Mouse (Mus musculus) liver, embryonic 16.5 days (tissue): ENCODE results near the gene Fam131a. TPM values are rescaled to one million over a fixed set of nuclear protein-coding genes. Genes with fewer than 3 reads are reported as not detected.
A peak's percentile ranks its signal among the peaks of the same experiment; 100 is the strongest.

Experiments
- ATAC-seq: fragments of 200-750 bp; cut with Nextera tagmentation; 2 replicates; pipeline ENCODE4 v1.8.0; 2017; ENCODE audit warnings: low read depth, mild to moderate bottlenecking, moderate number of reproducible peaks, moderate library complexity
- H3K27ac ChIP-seq: fragments of 300-500 bp; sonication (generic); 2 replicates; pipeline ENCODE4 v1.5.1; 2014; ENCODE audit warnings: mild to moderate bottlenecking, low read length
- H3K27me3 ChIP-seq: fragments of 300-500 bp; sonication (generic); 2 replicates; pipeline ENCODE4 v1.6.1; 2014; ENCODE audit warnings: low read depth, low read length, mixed read lengths; ENCODE audit not compliant: control insufficient read depth, insufficient read depth
- H3K36me3 ChIP-seq: fragments of 300-500 bp; sonication (generic); 2 replicates; pipeline ENCODE4 v1.6.1; 2014; ENCODE audit warnings: mild to moderate bottlenecking; ENCODE audit not compliant: control insufficient read depth, insufficient read depth
- H3K4me1 ChIP-seq: fragments of 300-500 bp; sonication (generic); 2 replicates; pipeline ENCODE4 v1.6.1; 2014; ENCODE audit warnings: low read depth, low read length, mixed read lengths; ENCODE audit not compliant: control insufficient read depth
- H3K4me2 ChIP-seq: fragments of 300-500 bp; sonication (generic); 2 replicates; pipeline ENCODE4 v1.6.1; 2014; ENCODE audit warnings: low read depth, low read length, mixed read lengths
- H3K4me3 ChIP-seq: fragments of 300-500 bp; sonication (generic); 2 replicates; pipeline ENCODE4 v1.5.1; 2014; ENCODE audit warnings: low read depth, mild to moderate bottlenecking, low read length
- H3K9ac ChIP-seq: fragments of 300-500 bp; sonication (generic); 2 replicates; pipeline ENCODE4 v1.6.1; 2014; ENCODE audit warnings: low read depth, low read length
- H3K9me3 ChIP-seq: fragments of 300-500 bp; sonication (generic); replicated peaks from 2 replicates; pipeline ENCODE4 v1.6.1; 2016; ENCODE audit warnings: low read length; ENCODE audit not compliant: control insufficient read depth
- WGBS: fragments of 180-500 bp; shearing (Covaris S2); extraction: QIAGEN DNeasy Blood & Tissue Kit; methylation state at CpG from one replicate; pipeline ENCODE4 v1.1.7; 2014; ENCODE audit not compliant: insufficient replicate concordance; 5-methylcytosine and 5-hydroxymethylcytosine counted together
- polyA plus RNA-seq: library from polyadenylated mRNA; unstranded; fragments of >200 nt; fragmentation: Nextera tagmentation; extraction: Ambion mirVana; gene quantifications from 2 replicates; pipeline ENCODE4 v1.2.1, GENCODE M21; 2015

Gene Fam131a
- polyA plus RNA-seq, 1 experiment from 2014 or later = 2.3 TPM

DNA sequence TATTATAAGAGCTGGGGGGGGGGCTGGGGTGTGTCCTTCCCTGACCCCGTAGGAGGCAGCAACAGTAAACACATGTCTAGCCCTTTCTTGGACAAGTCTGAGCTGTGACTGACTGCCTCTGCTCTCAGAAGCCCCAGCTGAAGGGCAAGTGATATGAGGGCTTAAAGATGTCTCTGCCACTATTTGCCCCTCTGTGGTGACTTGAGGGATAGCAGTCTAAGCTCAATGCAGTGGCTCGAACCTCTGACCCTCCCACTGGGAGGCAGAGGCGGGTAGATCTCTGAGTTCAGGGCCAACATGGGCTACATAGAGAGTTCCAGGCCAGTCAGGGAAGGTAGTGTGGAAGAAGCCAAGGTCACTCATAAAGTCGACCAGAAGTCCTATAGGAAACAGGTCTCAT lies 17.8 kb downstream of the Fam131a start:
- Histone ChIP-seq H3K4me3 (no peak overlapping the region), H3K9me3 (no peaks in the 10 kb centered on the region), H3K9ac (no peak overlapping the region), H3K4me2 (no peak overlapping the region), H3K27ac (no peak overlapping the region), H3K4me1 (peaks cover 66% of the 10 kb centered on the region), H3K36me3 (peaks cover 17% of the 10 kb centered on the region), H3K27me3 (no peaks in the 10 kb centered on the region)
- ATAC-seq = no peak
- 37% methylated on average over 4 of the region's 4 CpGs for WGBS

DNA sequence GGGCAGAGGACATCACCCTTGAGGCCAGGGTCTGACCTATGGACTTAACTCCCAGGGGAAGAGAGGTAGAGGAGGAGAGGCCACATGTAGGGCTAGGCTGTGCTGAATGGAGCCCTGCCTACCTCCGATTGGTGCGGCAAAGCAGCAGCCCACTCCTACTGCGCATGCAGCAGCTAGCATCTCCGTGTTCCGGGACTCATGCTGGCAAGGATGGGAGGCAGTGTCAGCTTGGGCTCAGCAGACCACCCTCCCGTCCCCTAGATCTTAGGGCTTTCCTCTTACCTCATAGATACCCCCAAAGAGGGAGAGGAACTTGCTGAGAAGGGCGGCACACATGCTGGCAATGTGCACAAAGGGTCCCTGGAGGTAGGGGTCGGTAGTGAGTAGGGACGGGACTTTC lies 19.1 kb downstream of the Fam131a start:
- no peak for ATAC-seq
- peaks cover 64% of the 10 kb centered on the region for H3K4me1 ChIP-seq
- WGBS = 77% methylated on average over 9 of the region's 9 CpGs

DNA sequence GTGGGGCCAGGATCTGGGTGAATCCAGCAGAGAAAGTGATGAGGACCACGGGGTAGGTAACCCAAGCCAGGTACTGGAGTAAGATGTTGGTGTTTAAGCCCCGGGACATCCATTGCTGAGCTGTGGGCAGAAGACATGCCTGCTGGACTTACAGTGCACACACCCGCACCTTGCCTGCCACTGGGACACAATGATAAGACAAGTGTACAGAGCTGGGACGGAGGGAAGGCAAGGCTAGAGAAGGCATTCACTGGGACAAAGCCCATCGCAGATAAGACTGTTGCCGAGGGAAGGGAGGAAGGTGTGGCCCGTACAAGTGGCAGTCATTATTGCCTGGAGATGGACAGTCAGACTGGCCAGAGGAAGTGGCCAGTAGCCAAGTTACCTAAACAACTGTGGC lies 19.8 kb downstream of the Fam131a start:
- H3K9ac ChIP-seq = peak overlapping the region; percentile 83
- 26% methylated on average over 7 of the region's 7 CpGs for WGBS
- H3K9me3 ChIP-seq = no peaks in the 10 kb centered on the region
- peak overlapping the region; percentile 82 for H3K27ac ChIP-seq
- no peaks in the 10 kb centered on the region for H3K27me3 ChIP-seq
- peak overlapping the region; percentile 99 for H3K4me2 ChIP-seq
- H3K36me3 ChIP-seq = peaks cover 15% of the 10 kb centered on the region
- H3K4me1 ChIP-seq = peaks cover 58% of the 10 kb centered on the region
- peak overlapping the region; percentile 85 for H3K4me3 ChIP-seq
- peak; percentile 22 for ATAC-seq

More for the DNA sequence above, 19.1 kb downstream of the Fam131a start:
- H3K27ac ChIP-seq = peak overlapping the region; percentile 82; the same call in 1 of the 2 replicates
- no peak overlapping the region for H3K4me2 ChIP-seq
- H3K27me3 ChIP-seq = no peaks in the 10 kb centered on the region
- no peaks in the 10 kb centered on the region for H3K9me3 ChIP-seq
- no peak overlapping the region for H3K4me3 ChIP-seq
- peak overlapping the region; percentile 83; the same call in 1 of the 2 replicates for H3K9ac ChIP-seq
- H3K36me3 ChIP-seq = peaks cover 17% of the 10 kb centered on the region

DNA sequence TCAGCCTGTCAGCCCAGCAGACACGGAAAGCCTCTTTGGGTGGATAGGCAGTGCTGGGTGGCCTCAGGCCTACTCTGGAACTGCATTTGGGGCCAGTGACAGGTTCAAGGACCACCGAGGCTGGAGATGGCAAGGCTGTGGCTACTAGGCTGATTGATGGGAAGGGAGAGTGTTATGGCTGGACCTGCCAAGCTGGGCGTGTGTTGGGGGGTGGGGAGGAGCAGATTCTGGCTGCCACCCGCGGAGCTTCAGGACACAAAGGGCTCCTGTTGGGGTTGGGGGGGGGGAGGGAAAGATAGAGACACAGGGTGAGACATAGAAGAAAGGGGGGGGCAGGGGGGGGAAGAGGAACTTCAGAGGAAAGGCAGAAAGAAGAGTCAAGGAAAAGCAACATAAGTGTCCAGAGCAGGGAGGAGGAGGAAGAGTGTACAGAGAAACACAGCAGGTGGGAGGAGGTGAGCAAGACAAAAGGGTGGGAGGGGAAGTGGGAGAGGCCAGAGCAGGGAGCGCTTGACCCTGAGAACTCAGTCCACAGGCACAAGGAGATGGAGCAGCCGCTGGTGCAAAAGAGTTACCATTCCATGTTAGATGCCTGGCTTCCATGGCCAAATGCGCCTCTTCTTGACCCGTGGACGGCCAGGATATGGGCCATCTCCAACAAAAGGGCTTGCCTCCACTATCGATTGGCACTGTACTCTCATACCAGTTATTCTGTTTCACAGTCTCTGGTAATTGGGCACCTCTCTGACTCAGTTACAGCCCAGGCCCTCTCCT lies 21.5 kb downstream of the Fam131a start:
- Histone ChIP-seq H3K4me2 (peak overlapping the region; percentile 99), H3K27ac (peak overlapping the region; percentile 94), H3K4me1 (peaks cover 66% of the 10 kb centered on the region), H3K36me3 (peaks cover 13% of the 10 kb centered on the region), H3K9ac (peak overlapping the region; percentile 83), H3K4me3 (peak overlapping the region; percentile 85), H3K9me3 (no peaks in the 10 kb centered on the region), H3K27me3 (no peaks in the 10 kb centered on the region)
- no peak for ATAC-seq
- WGBS = 53% methylated on average over 11 of the region's 11 CpGs

DNA sequence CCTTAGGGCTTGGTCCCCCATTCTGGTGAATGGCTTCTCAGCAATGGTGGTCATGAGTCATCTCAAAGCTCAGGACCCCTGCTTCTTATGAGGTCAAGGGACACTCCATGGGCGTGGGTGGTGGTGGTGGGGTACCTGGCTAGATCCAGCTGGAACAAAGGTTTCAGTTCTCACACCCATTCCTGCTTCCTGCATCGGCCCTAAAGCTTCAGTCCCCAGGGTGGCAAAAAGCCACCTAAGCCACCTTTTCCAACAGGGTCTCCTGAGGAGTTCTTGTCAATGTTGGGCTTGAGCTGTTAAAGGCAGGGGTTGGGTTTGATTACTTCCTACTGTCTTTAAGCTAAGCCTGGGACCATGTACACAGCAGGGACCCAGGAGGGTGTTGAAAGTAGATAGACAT lies 22.1 kb downstream of the Fam131a start:
- Histone ChIP-seq H3K9me3 (no peaks in the 10 kb centered on the region), H3K4me2 (peak overlapping the region; percentile 99)

DNA sequence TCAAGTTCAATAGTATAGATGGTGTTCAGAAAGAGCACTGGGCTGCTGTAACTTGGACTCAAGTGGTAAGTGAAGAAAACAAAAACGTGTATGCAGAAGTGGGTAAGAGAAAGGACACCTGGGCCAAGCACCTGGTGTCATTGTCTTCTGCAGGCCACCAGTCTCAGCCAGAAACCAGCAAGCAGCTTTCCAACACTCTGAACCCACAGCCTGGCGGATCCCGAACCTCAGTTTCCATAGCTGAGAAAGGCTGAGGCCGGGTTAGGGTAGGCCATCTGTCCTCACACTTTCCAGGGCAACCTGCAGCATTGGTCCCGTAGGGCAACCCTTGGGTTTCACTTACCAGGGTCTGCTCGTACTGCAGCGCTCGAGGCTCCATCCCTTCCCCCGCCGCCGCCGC lies 22.5 kb downstream of the Fam131a start:
- Histone ChIP-seq H3K4me1 (peaks cover 66% of the 10 kb centered on the region), H3K9me3 (no peaks in the 10 kb centered on the region), H3K36me3 (peaks cover 16% of the 10 kb centered on the region), H3K27me3 (no peaks in the 10 kb centered on the region), H3K4me3 (peak overlapping the region; percentile 85), H3K27ac (peak overlapping the region; percentile 94), H3K4me2 (peak overlapping the region; percentile 99), H3K9ac (peak overlapping the region; percentile 83)
- no peak for ATAC-seq
- 6% methylated on average over 12 of the region's 12 CpGs for WGBS

More for the DNA sequence above, 22.1 kb downstream of the Fam131a start:
- ATAC-seq = no peak
- Histone ChIP-seq H3K9ac (peak overlapping the region; percentile 83), H3K4me1 (peaks cover 66% of the 10 kb centered on the region), H3K27me3 (no peaks in the 10 kb centered on the region), H3K36me3 (peaks cover 14% of the 10 kb centered on the region), H3K27ac (peak overlapping the region; percentile 94), H3K4me3 (peak overlapping the region; percentile 85)
- 58% methylated on average over 2 of the region's 2 CpGs for WGBS

DNA sequence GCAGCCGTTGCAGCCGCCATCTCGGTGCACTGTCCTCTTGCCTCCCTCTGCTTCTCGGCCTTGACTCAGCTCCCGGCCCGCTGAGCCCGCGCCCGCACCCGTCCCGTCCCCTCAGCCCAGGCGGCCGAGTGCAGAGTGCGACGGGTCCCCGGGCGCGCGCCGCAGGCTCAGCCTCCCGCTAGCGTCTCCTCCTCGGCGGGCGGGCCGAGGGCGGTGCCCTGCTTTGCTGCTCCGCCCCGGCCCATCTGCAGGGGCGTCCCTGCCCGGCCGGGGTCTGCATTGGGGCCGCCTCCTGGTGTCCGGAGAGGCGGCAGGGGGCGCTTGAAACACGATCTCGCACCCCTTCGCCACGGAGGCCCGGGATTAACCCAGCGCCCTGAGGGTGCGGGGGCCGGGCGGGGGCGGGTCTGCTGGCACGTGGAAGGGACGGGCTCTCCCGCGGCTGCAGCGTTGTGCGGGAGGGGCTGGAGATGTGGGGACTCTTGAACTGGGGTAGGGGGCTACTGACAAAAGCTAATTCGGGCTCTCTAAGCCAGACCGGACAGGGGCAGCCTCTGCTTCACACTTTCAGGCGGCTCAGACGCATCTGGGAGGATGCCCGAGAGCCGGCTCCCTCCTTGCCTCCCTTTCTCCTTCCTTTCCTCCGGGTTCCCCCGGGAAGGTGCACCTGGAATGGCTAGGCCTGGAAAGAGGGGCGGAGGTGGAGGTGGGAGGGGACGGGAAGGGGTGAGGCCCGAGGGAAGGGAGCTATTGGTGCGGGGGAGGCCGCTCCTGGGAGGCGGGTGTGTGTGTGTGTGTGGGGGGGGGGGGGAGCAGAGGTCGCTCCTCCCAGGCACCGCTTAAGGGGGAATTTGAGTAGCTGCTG lies 23.2 kb downstream of the Fam131a start:
- Histone ChIP-seq H3K4me2 (peak overlapping the region; percentile 99), H3K4me1 (peaks cover 64% of the 10 kb centered on the region), H3K27ac (peak overlapping the region; percentile 94), H3K9ac (peak overlapping the region; percentile 83), H3K27me3 (no peaks in the 10 kb centered on the region), H3K9me3 (no peaks in the 10 kb centered on the region), H3K4me3 (peak overlapping the region; percentile 85), H3K36me3 (peaks cover 14% of the 10 kb centered on the region)
- under 1% methylated on average over 60 of the region's 68 CpGs for WGBS
- ATAC-seq = peak; percentile 61

DNA sequence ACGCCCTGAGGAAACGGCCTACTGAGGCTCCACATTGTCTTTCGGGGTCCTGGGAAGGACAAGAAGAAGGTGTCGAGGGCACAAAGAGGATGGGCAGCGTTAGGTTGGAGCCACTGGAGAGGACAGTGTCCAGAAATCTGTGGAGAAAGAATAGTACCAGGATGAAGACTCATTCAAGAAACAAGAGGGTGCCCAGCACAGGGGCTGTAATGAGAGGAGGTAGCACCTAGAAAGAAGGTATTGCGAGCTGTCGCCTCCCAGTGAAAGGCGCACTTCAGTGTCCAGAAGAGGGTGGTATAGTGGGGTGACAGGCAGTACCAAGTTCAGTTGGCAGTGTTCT lies 23.8 kb downstream of the Fam131a start:
- Histone ChIP-seq H3K4me1 (peaks cover 58% of the 10 kb centered on the region), H3K36me3 (peaks cover 9% of the 10 kb centered on the region), H3K27ac (peak overlapping the region; percentile 94), H3K4me2 (peak overlapping the region; percentile 99), H3K9ac (peak overlapping the region; percentile 83), H3K27me3 (no peaks in the 10 kb centered on the region), H3K4me3 (peak overlapping the region; percentile 85), H3K9me3 (no peaks in the 10 kb centered on the region)
- 1% methylated on average over 8 of the region's 8 CpGs for WGBS
- ATAC-seq = peak; percentile 5
